Mouse (Mus musculus): Measurements from ENCODE around the gene Naaladl2.

Naaladl2 gene

DNA sequence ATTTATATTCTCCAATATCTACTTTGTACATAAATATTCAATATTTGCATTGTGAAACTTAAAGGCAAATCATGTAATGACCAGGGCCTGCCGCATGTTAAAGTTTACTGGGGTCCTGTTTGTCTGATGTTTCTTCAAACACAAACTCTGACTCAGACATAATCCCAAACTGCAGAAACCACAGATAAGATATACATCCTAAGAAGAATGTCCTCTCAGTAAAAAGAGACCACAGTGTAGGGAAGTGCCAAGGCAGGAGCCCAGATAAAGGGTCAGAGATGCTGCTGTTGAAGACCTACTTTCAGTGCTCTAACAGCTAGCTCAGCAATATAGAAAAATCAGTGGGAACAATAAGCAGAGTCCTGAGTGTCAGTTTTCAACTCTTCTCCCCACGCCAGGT lies 201.9 kb downstream of the Naaladl2 start:
- DNase-seq (ENCODE audit: low read depth, low spot score) = no peak

DNA sequence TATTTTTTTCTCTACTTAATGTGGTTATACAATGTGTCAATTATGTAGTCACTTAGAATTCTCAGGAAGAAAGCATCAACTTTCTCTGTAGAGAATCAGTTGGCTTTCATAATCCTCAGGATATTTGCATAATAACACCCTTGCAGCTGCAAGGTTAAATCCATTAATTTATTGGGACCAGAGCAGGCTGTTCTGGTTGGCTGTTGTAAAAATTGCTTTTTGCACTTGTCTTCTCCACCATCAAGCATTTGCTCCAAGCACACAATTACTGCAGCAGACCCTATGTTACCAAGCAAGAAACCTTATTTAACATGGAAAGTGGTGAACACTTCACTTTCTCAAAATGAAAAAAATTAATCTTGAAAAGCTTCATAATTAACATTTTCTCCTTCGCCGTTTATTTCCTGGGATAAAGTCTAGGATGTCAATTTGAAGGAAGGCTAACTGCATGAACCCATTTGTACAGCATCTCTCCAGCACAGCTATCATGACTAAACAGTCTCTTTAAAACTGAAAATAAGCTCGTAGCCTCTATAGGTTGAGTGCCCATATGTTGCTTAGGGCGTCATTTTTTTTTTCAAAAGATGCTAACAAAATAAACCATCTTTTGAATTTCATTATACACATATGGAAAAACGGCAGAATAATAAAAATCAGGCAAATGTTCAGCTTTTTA lies 205.4 kb downstream of the Naaladl2 start:
- DNase-seq (ENCODE audit: low read depth, low spot score) = no peak

DNA sequence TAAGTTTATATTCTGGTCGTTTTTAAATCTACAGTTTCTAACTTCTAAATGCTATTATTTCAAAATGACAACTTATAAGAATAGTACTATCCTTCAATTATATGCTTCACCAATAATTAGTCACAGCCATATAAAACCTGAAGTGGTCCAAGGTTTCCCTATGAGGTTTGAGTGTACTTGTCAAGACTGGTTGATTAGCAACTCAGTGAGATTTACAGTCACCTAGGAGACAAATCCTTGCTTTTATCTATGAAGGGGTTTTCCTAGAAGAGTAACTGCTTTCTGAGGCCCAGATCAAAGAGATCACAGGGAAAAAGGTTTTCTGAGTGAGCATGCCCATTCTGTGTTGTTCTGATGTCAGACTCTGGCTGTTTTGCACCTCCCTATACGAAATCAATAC lies 222.2 kb downstream of the Naaladl2 start:
- DNase-seq (ENCODE audit: low read depth, low spot score) = no peak

DNA sequence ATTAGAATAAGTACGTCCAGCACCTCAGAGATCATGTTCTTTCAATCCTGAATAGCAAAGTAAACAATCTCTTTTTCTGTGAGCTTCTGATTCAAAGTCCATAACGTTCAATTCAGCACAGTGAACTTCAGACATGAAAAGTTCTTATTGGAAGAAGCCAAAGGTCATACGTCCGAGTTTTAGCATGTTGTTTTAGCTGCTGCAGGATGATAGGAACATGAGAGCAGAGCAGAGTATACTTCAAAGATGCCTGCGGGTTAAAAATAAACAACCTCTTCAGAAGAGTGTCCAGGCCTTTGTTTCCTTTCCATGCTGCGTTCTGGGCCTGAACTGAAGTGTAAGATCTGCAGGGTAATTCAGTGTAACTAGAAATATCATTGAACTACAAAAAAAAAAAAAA lies 222.7 kb downstream of the Naaladl2 start:
- DNase-seq (ENCODE audit: low read depth, low spot score) = no peak

DNA sequence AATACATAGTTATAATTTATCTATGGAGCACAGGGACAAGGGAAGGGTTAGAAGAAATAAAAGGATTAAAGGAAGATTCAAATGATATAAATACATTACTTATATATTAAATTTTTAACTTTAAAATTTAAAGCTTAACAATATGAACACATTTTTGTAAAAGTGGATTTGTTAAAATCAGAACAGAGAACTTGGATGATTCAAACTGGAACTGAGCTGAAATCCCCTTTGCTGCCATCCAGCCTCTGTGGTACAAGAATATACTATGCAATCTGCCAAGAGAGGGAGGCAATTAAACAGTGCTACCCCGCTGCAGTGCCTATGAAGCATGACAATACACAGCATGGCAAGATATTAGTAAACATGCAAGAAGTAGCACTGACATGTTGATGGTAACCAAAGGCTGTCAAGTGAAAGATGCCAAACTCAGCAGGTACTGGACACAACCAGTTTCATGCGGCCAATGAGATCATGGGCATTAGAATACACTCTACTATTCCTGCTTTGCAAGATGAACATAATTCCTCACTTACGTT lies 238.6 kb downstream of the Naaladl2 start:
- no peak for DNase-seq (ENCODE audit: low read depth, low spot score)

DNA sequence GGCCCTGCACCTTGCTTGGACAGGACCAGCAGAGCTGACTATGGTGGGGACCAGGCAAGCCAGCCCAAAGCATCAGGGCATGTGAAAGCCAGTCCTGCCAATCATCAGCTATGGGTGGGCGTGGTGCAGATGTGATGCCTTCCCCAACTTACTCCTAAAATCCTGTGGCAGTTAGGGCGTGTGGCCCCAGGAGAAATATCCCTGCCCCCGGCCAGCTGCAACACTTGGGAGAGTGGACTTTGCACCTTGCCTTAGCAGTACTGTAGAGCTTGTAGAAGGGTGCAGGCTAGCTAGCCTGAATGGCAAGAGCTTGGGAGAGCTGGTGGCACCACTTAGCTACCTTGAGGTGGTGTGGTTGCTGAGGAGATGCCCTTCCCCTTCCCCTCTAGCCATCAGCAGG lies 255.3 kb downstream of the Naaladl2 start:
- DNase-seq (ENCODE audit: low read depth, low spot score) = no peak

DNA sequence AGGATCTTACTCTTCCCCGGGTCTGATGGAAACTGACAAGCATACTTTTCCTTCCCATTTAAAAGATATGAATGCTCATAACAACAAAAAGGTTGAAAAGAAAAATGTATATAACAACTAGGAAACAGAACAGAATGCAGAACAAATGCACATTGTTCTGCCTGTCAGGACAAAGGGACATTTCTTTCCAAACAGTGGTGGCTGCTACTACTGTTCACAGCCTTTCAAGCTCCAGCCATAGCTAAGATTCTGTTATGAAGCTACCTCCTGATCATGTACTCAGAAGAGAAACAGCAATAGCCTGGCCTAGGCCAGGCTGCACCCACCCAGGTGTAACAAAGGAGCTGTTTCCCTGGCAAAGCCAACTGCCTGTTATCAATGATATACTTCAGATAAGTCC lies 271.8 kb downstream of the Naaladl2 start:
- DNase-seq (ENCODE audit: low read depth, low spot score) = no peak

DNA sequence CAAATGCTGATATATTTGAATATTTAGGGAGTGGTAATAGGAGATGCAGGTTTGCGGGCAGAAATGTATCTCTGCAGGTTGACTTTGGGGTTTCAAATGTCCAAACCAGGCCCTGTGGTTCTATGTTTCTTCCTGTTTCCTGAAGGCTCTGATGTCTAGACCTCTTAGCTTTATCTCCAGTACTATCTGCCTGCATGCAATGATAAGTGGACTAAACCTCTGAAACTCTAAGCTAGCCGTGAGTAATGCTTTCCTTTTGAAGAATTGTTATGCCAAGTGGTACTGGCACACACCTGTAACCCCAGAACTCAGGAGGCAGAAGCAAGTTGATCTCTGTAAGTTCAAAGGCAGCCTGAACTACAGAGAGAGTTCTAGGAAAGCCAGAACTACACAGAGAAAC lies 291.1 kb downstream of the Naaladl2 start:
- DNase-seq (ENCODE audit: low read depth, low spot score) = no peak

DNA sequence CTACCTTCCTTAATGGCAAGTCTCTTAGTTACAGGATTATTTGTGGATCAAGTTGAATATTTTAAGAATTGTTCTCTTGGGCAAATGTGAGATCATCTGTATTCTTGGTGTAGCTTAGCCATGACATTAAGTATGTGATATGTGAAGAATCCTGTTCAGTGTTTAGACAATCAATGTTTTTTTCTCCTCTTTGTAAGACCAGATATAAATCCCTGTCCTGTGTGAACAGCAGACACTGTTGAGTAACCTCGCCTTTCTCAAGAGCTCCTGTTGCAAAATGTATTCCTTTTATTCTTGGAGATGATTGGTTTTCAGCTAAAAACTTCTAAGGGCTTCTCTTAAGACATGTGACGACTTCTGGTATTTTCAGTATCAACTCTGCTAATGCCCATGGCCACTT lies 347.3 kb downstream of the Naaladl2 start:
- no peak for DNase-seq (ENCODE audit: low read depth, low spot score)

DNA sequence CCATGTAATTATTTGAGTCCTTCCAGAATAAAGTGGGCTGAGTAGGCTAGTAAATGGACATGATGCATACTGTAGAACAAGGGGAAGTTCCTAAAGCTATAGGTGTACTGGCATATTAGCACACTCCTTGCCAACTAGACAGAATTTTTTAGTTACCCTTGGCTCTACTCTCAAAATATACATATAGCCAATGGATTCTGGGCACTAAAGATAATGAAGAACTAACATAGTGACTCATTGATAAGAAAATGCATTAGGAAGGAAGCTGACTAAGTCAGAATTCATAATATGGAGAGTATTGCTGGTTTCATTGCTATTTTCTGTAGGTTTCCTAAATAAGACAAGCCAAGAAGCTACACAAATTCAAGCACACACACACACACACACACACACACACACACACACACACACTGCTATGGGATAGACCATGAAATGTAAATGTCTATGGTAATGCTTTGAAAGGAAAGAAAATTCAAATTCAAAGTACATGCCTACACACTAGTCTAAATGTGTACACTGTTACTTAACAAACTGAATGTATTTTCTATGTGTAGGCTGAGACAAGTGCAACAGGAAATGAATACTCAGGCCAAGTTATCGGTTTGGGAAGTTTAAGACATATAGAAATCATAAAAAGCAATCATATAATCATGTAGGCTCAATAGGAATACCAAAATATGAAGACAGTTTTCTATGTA lies 356.5 kb downstream of the Naaladl2 start:
- no peak for DNase-seq (ENCODE audit: low read depth, low spot score)

DNA sequence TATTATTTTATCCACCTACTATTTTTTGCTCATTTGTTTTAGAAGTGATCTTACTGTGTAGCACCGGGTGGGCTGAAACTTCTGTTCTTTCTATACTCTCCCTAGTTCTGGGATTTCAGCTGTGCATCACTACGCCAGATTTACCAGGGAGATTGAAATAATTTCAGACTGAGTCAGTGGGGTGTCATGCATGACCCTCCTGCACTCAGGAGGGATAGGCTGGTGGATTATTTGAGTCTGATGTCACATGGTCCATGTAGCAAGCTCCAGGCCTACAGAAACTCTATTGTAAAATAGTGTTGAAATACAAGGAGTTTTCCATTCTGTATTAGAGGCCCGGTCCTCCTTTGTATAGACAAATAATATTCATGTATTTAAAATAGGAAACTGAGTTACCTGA lies 360.0 kb downstream of the Naaladl2 start:
- DNase-seq (ENCODE audit: low read depth, low spot score) = no peak

DNA sequence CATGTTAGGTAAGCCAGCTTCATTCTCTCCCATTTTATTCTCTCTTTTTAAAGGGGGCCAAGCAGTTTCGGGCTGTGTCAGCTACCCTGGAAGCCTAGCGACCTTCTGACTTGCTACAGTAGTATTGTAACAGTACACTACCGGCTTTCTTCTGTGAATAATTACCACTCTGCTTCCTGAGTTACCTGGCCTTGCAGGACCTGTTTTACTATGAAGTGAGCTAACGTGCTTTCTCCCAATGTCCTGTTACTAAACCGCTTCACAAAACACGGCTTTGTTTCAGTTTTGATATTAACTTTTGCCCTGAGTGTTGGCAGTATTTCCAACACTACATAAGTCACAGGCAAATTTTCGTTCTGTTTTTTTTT lies 360.6 kb downstream of the Naaladl2 start:
- DNase-seq (ENCODE audit: low read depth, low spot score) = no peak

DNA sequence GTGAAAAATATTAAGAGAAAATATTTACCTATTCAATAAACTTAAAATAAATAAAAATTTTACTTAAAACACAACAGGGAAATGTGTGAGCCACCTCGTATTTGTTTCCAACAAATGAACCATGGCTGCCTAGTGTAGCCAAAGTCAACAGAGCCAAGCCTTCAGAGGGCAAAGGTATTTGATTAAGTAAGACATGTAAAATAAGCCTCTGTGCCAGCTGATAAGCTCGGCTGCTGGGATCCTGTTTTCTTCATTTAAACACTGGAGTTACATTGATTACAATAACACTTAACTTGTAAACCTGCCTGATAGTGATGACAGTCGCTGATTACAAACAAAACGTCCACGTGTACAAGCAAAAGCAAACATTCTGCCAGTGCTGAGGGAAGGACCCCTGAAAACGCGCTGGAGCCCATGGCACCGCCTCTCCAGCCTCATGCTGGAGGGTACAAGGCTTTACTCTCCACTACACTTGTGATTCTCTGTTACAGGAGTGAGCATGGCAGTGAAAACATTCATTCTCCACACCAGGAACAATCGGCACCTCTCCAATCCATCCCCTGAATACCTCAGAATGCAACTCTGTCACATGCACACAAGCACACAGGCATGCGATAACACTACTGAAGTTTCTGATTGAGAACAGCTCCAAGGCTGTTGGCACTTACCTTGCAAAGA lies 361.1 kb downstream of the Naaladl2 start:
- no peak for DNase-seq (ENCODE audit: low read depth, low spot score)

DNA sequence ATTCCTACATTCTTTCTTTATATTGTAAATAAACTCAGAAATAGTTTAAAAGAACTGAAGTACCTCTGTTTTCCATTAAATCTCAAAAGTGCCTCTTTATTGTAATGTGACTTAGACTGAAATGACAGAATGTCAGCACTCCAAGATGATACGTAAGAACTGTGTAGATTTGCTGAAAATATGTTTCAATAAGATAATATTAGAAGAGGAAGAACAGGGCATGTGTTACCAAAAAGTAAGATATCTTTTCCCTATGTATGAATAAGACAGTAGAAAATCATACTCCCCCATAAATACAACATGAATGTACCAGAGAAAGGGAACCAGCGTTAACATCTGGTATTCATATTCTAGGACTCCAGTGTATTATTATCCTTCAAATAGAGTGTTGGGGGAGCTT lies 362.4 kb downstream of the Naaladl2 start:
- DNase-seq (ENCODE audit: low read depth, low spot score) = no peak

DNA sequence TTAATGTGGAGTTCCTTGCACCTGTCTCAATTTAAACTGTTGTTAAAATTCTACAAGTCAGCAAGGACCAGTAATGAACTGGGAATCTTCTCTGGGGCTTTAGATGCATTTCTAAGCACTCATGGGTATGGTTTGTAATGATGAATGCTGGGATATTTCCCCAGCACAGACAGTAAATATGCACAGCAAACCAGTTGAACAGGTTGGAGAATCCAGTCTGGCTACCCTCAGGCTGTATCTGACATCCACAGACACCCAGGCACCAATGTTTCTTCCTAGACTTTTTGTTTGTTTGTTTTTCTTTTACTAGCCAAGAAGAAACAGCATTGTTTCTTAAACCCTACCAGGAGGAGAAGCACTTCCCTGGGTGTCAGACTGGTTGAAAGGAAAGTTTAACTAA lies 365.6 kb downstream of the Naaladl2 start:
- DNase-seq (ENCODE audit: low read depth, low spot score) = no peak

DNA sequence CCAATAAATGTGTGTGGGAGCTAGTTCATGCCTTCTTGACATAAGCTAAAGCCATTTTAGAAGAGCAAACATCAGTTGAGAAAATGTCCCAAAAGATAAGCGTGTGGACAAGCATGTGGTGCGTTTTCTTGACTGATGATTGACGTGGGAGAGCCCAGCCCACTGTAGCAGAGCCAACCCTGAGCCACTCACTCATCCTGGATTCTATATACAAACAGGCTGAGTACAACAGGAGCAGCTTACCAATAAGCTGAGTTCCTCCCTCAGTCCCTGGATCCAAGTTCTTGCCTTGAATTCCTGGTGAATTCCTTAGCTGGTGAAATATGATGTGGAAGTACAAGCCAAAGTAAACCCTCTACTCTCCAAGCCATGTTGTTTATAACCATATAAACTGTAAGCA lies 395.0 kb downstream of the Naaladl2 start:
- DNase-seq (ENCODE audit: low read depth, low spot score) = no peak

DNA sequence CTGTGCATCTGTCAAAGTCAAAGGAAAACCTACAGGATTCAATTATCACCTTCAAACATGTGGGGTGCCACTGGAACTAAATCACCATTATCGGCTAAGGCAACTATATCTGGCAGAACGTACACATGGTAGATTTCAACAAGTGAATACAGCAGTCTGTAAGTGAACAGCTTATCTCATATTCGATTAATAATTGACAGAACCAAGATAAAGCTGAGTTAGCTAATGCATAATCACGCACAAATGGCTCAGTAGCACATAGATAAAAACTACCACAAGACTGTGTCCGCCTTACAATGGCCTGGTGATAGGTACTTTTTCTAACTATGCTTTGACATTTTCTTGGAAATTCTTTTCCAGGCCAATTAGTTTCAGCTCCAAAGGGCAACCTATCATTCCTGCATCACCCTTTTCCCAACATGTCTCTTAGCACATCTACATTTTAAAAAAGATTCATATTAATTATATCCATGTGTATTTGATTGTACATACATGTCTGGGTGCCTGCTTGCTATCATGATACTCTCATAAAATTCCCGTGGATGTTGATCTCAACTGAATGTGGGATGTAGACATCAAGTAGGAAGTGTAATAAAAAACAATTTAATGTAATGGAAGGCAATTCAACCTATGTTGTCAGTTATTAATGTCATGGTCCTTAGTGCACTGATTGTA lies 396.7 kb downstream of the Naaladl2 start:
- DNase-seq (ENCODE audit: low read depth, low spot score) = no peak

DNA sequence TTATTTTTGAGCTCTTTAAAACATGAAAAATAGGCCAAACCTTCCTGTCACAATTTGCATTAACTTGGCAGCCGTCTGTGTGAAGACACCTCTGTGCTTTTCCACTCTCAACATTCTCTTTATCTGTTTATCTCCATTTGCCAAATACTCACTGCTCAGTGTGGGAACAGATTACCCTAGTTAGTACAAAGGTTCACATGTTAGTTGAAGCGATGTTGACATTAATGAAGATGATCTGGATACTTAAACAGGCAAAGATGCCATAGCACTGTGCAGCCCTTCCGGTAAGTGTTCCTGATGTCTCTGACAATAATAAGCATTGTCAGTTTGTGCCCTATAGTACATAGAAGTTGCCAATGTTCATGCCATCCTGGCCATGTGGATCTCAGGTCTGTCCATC lies 400.1 kb downstream of the Naaladl2 start:
- no peak for DNase-seq (ENCODE audit: low read depth, low spot score)

DNA sequence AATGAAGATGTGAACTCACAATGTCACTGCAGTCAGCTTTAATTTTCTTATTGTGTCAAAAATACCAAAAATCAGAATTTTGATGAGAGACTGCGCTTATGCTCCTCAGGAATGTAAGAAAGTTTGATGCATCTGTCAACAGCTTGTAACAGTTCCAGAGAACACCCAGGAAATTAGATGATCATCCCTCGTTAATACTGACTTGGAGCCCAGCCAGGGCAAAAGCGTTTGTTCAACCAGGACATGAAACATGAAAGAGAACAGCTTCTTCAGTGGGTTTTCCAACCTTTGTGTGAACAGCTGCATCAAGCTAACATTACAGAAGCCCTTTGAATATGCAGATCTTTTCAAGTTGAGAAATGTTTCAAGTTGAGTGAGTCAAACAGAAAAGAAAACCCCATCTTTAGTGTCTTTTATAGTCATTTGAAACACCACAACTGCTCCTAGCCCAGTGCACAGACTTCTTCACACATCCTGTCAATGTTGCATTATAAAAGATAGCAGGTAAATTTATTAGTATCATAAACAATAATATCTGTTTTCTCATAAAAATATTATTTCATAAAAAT lies 424.8 kb downstream of the Naaladl2 start:
- no peak for DNase-seq (ENCODE audit: low read depth, low spot score)

DNA sequence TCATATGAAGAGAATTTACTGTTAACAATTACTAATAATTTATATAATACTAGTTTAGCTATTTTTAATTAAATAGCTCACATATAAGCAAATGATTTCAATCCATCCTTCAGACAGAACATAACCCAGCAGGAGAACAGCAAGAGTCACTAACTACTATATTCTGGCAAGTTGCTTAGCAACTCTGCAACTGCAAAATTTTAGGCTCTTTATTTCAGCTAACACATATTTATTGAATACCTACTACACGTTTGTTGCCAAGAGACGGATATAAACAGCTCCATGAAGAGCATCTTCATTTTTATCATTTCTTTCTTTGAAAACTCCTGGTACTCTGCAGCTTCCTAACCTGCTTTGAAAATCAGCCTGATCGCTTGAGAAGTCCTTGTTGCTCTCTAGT lies 429.3 kb downstream of the Naaladl2 start:
- no peak for DNase-seq (ENCODE audit: low read depth, low spot score)

DNA sequence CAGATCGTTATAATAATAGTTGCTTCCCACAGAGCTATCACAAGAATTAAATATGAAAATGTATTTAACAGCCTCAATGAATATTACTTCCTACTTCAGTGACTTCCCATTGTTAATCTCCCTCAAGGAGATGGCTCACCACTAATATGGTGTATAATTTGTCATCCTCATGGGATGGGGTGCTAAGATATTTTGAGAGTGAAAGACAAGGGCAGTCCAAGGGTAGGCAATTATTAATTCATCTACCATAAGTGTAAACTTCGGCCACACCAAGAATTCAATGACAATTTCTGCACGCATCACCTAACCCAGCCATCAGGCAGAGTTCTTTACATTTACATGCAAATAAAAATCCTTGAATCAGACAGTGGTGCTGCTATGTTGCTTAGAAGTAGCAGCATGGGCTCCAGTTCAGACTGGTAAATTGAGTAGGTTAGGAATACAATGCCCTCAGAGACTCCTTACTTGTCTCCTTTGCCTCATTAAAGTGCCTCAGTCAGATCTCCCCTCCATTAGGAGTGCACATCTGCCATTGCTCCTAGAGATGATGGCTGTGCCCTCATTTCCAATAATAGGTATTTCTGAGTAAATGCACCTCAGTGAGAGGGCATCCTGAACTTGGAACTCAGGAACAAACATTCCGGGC lies 438.2 kb downstream of the Naaladl2 start:
- DNase-seq (ENCODE audit: low read depth, low spot score) = no peak
